Mouse (Mus musculus): ENCODE results near the gene Gm10644. TPM values are rescaled to one million over a fixed set of nuclear protein-coding genes. Genes with fewer than 3 reads are reported as not detected.

Gene Gm10644
- total RNA-seq, 2 experiments from 2014 or later = 0.17 to 0.25 TPM

- peak; percentile 95 to 97 for DNase-seq (ENCODE audit: low spot score in 2 of 2)
These were observed 55.4 kb downstream of the Gm10644 start, which contains the start of gene Adgrl1 for GRCm38 (mm10) chr8:83899363-83900252. Adgrl1 (plus strand) TSS chr8:83900105.

GRCm38 (mm10) chr8:83898985-83899362, 56.0 kb downstream of the Gm10644 start:
- peak in 1 of 2 experiments; percentile 81 for DNase-seq (ENCODE audit: low spot score in 2 of 2)

- DNase-seq (ENCODE audit: low spot score in 2 of 2) = no peak
These were observed 56.5 kb downstream of the Gm10644 start for GRCm38 (mm10) chr8:83898456-83898855.

GRCm38 (mm10) chr8:83897211-83897610, 57.8 kb downstream of the Gm10644 start:
- peak in 1 of 2 experiments; percentile 67 for DNase-seq (ENCODE audit: low spot score in 2 of 2)

GRCm38 (mm10) chr8:83896461-83896860, 58.5 kb downstream of the Gm10644 start:
- no peak for DNase-seq (ENCODE audit: low spot score in 2 of 2)

- DNase-seq (ENCODE audit: low spot score in 2 of 2) = no peak
These were observed 59.1 kb downstream of the Gm10644 start for GRCm38 (mm10) chr8:83895894-83896293.

- DNase-seq (ENCODE audit: low spot score in 2 of 2) = peak in 1 of 2 experiments; percentile 83
These were observed 61.1 kb downstream of the Gm10644 start for GRCm38 (mm10) chr8:83893915-83894314.

- no peak for DNase-seq (ENCODE audit: low spot score in 2 of 2)
These were observed 62.9 kb downstream of the Gm10644 start for GRCm38 (mm10) chr8:83892061-83892460.

GRCm38 (mm10) chr8:83888409-83888808, 66.6 kb downstream of the Gm10644 start:
- no peak for DNase-seq (ENCODE audit: low spot score in 2 of 2)

Small RNAs within 50 kb of the gene (microRNA-seq; reads per million reads assigned to microRNA genes)
- gene Gm44330 = 0 reads per million in 2 experiments
- gene Gm44450 = 0 to 1.7 reads per million in 2 experiments

Other genes with a start within 250 kb of the Gm10644 start
- gene Ddx39, start 240.0 kb downstream of the Gm10644 start, total RNA-seq (2021) = 10 to 100 TPM; 17.9 to 19.2 TPM
- gene Adgre5, start 213.9 kb downstream of the Gm10644 start, total RNA-seq (2021) = 10 to 100 TPM; 11.9 to 12.6 TPM
- gene Adgrl1, start 55.1 kb downstream of the Gm10644 start, total RNA-seq (2021) = 100 to 1,000 TPM; 345 to 352 TPM
- gene Asf1b, start 302 bp upstream of the Gm10644 start, total RNA-seq (2021) = 1 to 10 TPM; 1.1 TPM
- gene Prkaca, start 17.8 kb upstream of the Gm10644 start, total RNA-seq (2021) = 100 to 1,000 TPM; 261 to 268 TPM
- 10 to 100 TPM; 51.0 to 52.7 TPM for gene Samd1, start 42.5 kb upstream of the Gm10644 start, total RNA-seq (2021)
- gene 1700067K01Rik, start 46.3 kb upstream of the Gm10644 start, total RNA-seq (2021) = 1 to 10 TPM in 1 of 2 experiments, under 1 TPM in 1; 0.39 to 1.2 TPM
- 1 to 10 TPM; 2.5 to 2.8 TPM for gene 2210011C24Rik, start 57.0 kb upstream of the Gm10644 start, total RNA-seq (2021)
- gene Palm3, start 66.3 kb upstream of the Gm10644 start, total RNA-seq (2021) = 1 to 10 TPM; 4.1 to 7.9 TPM
- 1 to 10 TPM; 1.6 to 1.8 TPM for gene Il27ra, start 87.4 kb upstream of the Gm10644 start, total RNA-seq (2021)
- not detected for gene Rln3, start 89.8 kb upstream of the Gm10644 start, total RNA-seq (2021)
- gene Gm10643, start 109.9 kb upstream of the Gm10644 start, total RNA-seq (2021) = 1 to 10 TPM; 4.7 to 5.0 TPM
- 10 to 100 TPM; 20.1 to 21.0 TPM for gene Rfx1, start 111.6 kb upstream of the Gm10644 start, total RNA-seq (2021)
- gene Dcaf15, start 149.6 kb upstream of the Gm10644 start, total RNA-seq (2021) = 10 to 100 TPM; 20.5 to 21.9 TPM
- not detected for gene Podnl1, start 170.8 kb upstream of the Gm10644 start, total RNA-seq (2021)
- gene Cc2d1a, start 192.7 kb upstream of the Gm10644 start, total RNA-seq (2021) = 10 to 100 TPM; 46.9 to 53.9 TPM
- gene 4930432K21Rik, start 192.8 kb upstream of the Gm10644 start, total RNA-seq (2021) = 1 to 10 TPM; 1.1 TPM
- gene Nanos3, start 230.0 kb upstream of the Gm10644 start, total RNA-seq (2021) = 1 to 10 TPM; 3.8 to 4.4 TPM